Mouse (Mus musculus) limb, embryonic 14.5 days (tissue): ENCODE measurements around the gene Cx3cr1. TPM values are rescaled to one million over a fixed set of nuclear protein-coding genes. Genes with fewer than 3 reads are reported as not detected.

Experiments
- ATAC-seq: fragments of 200-750 bp; cut with Nextera tagmentation; 2 replicates; pipeline ENCODE4 v1.8.0; 2017; ENCODE audit warnings: low read depth, moderate number of reproducible peaks, moderate TSS enrichment; ENCODE audit not compliant: low FRiP score
- DNase-seq: peaks from one replicate; pipeline ENCODE4 v3.0.0-alpha.2; 2015; ENCODE audit warnings: low spot score
- H3K27ac ChIP-seq: fragments of 300-500 bp; sonication (generic); replicated peaks from 2 replicates; pipeline ENCODE4 v1.5.1; 2014; ENCODE audit warnings: low read depth, mild to moderate bottlenecking, low read length, moderate library complexity, mixed read lengths
- H3K27me3 ChIP-seq: fragments of 300-500 bp; sonication (generic); 2 replicates; pipeline ENCODE4 v1.6.1; 2014; ENCODE audit warnings: low read length, mixed read lengths; ENCODE audit not compliant: control insufficient read depth, insufficient read depth
- H3K36me3 ChIP-seq: fragments of 300-500 bp; sonication (generic); 2 replicates; pipeline ENCODE4 v1.6.1; 2014; ENCODE audit warnings: mild to moderate bottlenecking, low read length, moderate library complexity, mixed read lengths; ENCODE audit not compliant: control insufficient read depth, insufficient read depth
- H3K4me1 ChIP-seq: fragments of 300-500 bp; sonication (generic); 2 replicates; pipeline ENCODE4 v1.6.1; 2014; ENCODE audit warnings: antibody characterized with exemption, low read length, mixed read lengths; ENCODE audit not compliant: control insufficient read depth, insufficient read depth
- H3K4me2 ChIP-seq: fragments of 300-500 bp; sonication (generic); replicated peaks from 2 replicates; pipeline ENCODE4 v1.6.1; 2014; ENCODE audit warnings: low read depth, mild to moderate bottlenecking, low read length, moderate library complexity; ENCODE audit not compliant: severe bottlenecking
- H3K4me3 ChIP-seq: fragments of 300-500 bp; sonication (generic); replicated peaks from 2 replicates; pipeline ENCODE4 v1.5.1; 2014; ENCODE audit warnings: low read length
- H3K9ac ChIP-seq: fragments of 300-500 bp; sonication (generic); 2 replicates; pipeline ENCODE4 v1.6.1; 2014; ENCODE audit warnings: mild to moderate bottlenecking, low read depth, low read length, moderate library complexity; ENCODE audit not compliant: severe bottlenecking
- H3K9me3 ChIP-seq: fragments of 300-500 bp; sonication (generic); 2 replicates; pipeline ENCODE4 v1.6.1; 2016; ENCODE audit warnings: low read length; ENCODE audit not compliant: control insufficient read depth
- POLR2A ChIP-seq: fragments of 200-500 bp; IDR thresholded peaks from 2 replicates; pipeline ENCODE4 v1.8.0; 2012; ENCODE audit warnings: inconsistent platforms, mild to moderate bottlenecking, moderate library complexity, borderline replicate concordance; ENCODE audit not compliant: insufficient read depth, insufficient read length; ENCODE audit errors: extremely low read depth
- WGBS: fragments of 180-500 bp; shearing (Covaris S2); extraction: QIAGEN DNeasy Blood & Tissue Kit; methylation state at CpG from one replicate; pipeline ENCODE4 v1.1.7; 2014; 5-methylcytosine and 5-hydroxymethylcytosine counted together
- polyA plus RNA-seq, 2 experiments: library from polyadenylated mRNA; depleted of rRNA in 1 of 2; stranded (reverse) in 1 of 2; unstranded in 1 of 2; fragments of >200 nt; fragmentation: Nextera tagmentation in 1 of 2; extraction: Ambion mirVana in 1 of 2; gene quantifications; 2 replicates each; pipeline versions ENCODE4 v1.2.1 to v1.2.3; 2012 to 2014

Gene Cx3cr1
- polyA plus RNA-seq, 2 experiments: 10.1 to 11.0 TPM

DNA sequence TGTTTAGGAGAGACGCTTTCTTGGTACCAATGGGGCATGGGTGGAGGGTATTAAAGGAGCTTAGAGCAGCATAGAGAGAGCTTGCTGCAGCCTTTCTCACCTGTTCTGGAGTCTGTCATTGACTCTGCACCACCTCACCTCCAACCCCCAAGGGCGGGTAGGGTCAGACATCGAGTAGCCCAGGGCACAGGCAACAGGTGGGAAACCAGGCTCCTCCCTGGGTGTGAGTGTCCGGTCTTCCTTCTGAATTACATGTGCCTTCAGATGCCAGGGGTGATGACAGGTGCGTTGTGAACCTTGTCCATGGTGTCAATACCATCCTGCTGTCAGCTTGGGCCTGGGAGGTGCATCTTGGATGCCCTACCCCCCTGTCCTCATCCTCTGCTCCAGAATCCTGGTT lies 45.1 kb downstream of the Cx3cr1 start:
- Histone ChIP-seq H3K9ac (no peak overlapping the region), H3K4me3 (no peak overlapping the region), H3K36me3 (no peaks in the 10 kb centered on the region), H3K27me3 (no peaks in the 10 kb centered on the region), H3K9me3 (no peaks in the 10 kb centered on the region), H3K27ac (no peak overlapping the region), H3K4me1 (peaks cover 5% of the 10 kb centered on the region; the same call in 1 of the 2 replicates), H3K4me2 (no peak overlapping the region)
- 82% methylated on average over 5 of the region's 5 CpGs for WGBS
- ATAC-seq (no peak), DNase-seq (no peak)
- TF ChIP-seq POLR2A: no peak

DNA sequence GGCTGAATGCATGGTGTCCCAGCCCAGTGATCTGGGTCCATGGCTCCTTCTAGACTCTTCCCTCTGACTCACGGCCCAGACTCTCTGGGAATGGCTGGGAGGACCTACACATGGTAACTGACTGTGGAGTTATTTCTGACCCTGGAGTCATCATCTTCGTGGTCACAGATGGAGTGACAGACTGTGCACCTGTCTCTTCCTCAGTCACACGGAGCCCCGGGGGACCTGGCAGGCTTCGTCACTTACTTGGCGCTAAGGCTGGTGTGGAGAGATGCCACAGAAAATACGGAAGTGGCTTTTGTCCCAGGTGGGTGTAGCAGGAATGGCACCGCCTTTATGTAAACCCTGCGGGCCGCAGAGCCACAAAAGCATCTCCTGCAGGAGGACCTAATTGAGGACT lies 45.5 kb downstream of the Cx3cr1 start:
- no peak overlapping the region for H3K9ac ChIP-seq
- no peak for TF ChIP-seq POLR2A
- no peak overlapping the region for H3K4me3 ChIP-seq
- ATAC-seq (no peak), DNase-seq (no peak)
- WGBS: 74% methylated on average over 10 of the region's 10 CpGs
- no peak overlapping the region for H3K4me2 ChIP-seq
- no peaks in the 10 kb centered on the region for H3K36me3 ChIP-seq
- H3K4me1 ChIP-seq: peaks cover 5% of the 10 kb centered on the region; the same call in 1 of the 2 replicates
- H3K9me3 ChIP-seq: no peaks in the 10 kb centered on the region
- H3K27me3 ChIP-seq: no peaks in the 10 kb centered on the region
- H3K27ac ChIP-seq: no peak overlapping the region

GRCm38 (mm10) chr9:120023086-120023811 lies 46.4 kb downstream of the Cx3cr1 start, which contains the start of gene Xirp1:
TSS of gene Xirp1 (minus strand) at chr9:120023598.
- Histone ChIP-seq H3K27ac (no peak within 1 kb of the TSS), H3K4me2 (no peak within 1 kb of the TSS), H3K4me1 (peaks cover 5% of the 10 kb centered on the region; the same call in 1 of the 2 replicates), H3K4me3 (no peak within 1 kb of the TSS), H3K9ac (no peak within 1 kb of the TSS), H3K9me3 (no peaks in the 10 kb centered on the region), H3K27me3 (no peaks in the 10 kb centered on the region), H3K36me3 (no peaks in the 10 kb centered on the region)
- no peak for TF ChIP-seq POLR2A
- 82% methylated on average over 18 of the region's 18 CpGs for whole genome bisulfite sequencing
- DNase-seq: no peak
- ATAC-seq: no peak

DNA sequence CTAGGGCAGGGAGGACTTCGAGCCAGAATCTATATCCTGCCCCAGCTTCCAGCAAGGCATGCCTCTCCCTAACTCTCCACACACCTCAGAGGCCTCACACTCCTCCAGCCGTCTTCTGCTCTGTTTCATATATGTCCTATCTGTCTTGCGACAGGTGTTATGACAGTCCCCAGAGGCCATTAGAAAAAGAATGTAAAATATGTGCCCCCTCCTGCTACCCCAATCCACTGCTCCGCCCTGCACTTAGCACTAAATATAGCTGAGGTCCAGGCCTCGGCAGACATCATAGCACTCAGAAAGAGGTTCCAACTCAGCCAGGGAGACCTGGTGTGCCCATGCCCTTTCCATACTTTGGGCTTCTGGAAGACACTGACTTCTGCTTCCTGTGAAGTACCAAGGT lies 48.5 kb downstream of the Cx3cr1 start:
- no peak for DNase-seq
- Histone ChIP-seq H3K4me2 (no peak overlapping the region), H3K9ac (no peak overlapping the region), H3K4me3 (no peak overlapping the region), H3K9me3 (no peaks in the 10 kb centered on the region), H3K4me1 (no peaks in the 10 kb centered on the region; the same call in 1 of the 2 replicates), H3K27ac (no peak overlapping the region), H3K36me3 (no peaks in the 10 kb centered on the region), H3K27me3 (no peaks in the 10 kb centered on the region)
- no peak for TF ChIP-seq POLR2A
- WGBS: 57% methylated on average over 5 of the region's 5 CpGs
- peak; percentile 35; the same call in 1 of the 2 replicates for ATAC-seq

- H3K9ac ChIP-seq: no peak overlapping the region
- DNase-seq: peak; percentile 91
- TF ChIP-seq POLR2A: no peak
- H3K27ac ChIP-seq: peak overlapping the region; percentile 48; the same call in 1 of the 2 replicates
- H3K27me3 ChIP-seq: no peaks in the 10 kb centered on the region
- no peak overlapping the region for H3K4me3 ChIP-seq
- no peak for ATAC-seq
- no peaks in the 10 kb centered on the region for H3K36me3 ChIP-seq
- H3K9me3 ChIP-seq: no peaks in the 10 kb centered on the region
- H3K4me2 ChIP-seq: no peak overlapping the region
- no peaks in the 10 kb centered on the region; the same call in 1 of the 2 replicates for H3K4me1 ChIP-seq
- WGBS: 27% methylated on average over 7 of the region's 7 CpGs
These were observed 49.3 kb downstream of the Cx3cr1 start for GRCm38 (mm10) chr9:120020285-120020890.
